Mouse (Mus musculus): ENCODE data around the gene Dpp4. TPM values are rescaled to one million over a fixed set of nuclear protein-coding genes. Genes with fewer than 3 reads are reported as not detected.

Dpp4 gene
- polyA plus RNA-seq, 1 experiment = 10.1 TPM

DNA sequence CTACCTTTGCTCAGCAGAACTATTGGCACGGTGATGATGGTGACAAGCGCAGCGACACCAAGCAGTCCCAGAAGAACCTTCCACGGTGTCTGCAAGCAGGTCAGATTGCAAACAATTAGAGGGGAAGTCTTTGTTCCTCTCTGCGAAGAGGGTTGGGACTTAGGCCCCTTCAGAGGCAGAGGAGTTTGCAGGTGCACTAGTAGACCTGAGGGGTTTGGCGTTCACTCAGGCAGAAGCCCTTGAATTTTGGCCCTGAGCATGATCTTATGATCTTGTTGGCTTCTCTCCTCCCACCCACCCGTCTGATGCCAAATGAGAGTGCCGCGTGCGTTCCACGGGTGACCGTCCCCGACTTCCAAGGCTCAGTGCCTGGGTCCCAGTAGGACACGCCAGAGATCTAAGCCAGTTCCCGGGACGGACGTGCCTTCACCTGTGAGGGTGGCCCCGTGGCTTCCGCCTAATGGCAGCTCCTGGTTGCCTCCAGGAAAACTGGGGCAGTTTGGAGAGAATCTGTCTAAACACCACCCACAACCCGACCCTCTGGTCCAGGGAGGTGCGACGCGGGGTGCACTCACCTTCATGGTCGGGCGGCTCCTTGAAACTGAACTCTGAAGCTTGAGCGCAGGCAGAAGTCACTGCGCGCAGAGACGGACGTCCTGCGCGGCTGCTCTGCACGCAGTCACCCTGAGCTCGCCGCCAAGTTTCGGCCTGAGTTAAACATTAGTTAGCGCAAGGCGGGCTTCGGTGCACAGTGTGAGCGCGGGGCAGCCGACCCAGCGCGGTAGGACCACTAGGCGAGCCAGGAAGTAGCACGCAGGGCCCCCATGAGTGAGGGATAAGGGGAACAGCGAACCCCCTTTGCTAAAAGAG lies 585 bp downstream of the Dpp4 start:
- Histone ChIP-seq H3K27ac (ENCODE audit: insufficient read depth, low read length) (peak overlapping the region; percentile 89), H3K27me3 (ENCODE audit: control insufficient read depth, insufficient read depth, low read length) (no peaks in the 10 kb centered on the region), H3K36me3 (ENCODE audit: control insufficient read depth, insufficient read depth, low read length) (no peaks in the 10 kb centered on the region), H3K4me3 (ENCODE audit: extremely low read depth, insufficient read depth, insufficient read length) (peak overlapping the region; percentile 83), H3K4me1 (ENCODE audit: control insufficient read depth, insufficient read depth, insufficient read length) (peaks cover 17% of the 10 kb centered on the region)
- DNase-seq (ENCODE audit: low read depth in 1 of 2, low spot score in 2 of 2) = peak in 1 of 2 experiments; percentile 61
- 2% methylated on average over 47 of the region's 47 CpGs for WGBS
- TF ChIP-seq CTCF (IDR thresholded peaks at IDR 0.05; ENCODE audit: extremely low read depth, insufficient read depth, insufficient read length, insufficient replicate concordance) (no peak), POLR2A (IDR thresholded peaks at IDR 0.05; ENCODE audit: low read depth, low read length) (peak; percentile 73)

DNA sequence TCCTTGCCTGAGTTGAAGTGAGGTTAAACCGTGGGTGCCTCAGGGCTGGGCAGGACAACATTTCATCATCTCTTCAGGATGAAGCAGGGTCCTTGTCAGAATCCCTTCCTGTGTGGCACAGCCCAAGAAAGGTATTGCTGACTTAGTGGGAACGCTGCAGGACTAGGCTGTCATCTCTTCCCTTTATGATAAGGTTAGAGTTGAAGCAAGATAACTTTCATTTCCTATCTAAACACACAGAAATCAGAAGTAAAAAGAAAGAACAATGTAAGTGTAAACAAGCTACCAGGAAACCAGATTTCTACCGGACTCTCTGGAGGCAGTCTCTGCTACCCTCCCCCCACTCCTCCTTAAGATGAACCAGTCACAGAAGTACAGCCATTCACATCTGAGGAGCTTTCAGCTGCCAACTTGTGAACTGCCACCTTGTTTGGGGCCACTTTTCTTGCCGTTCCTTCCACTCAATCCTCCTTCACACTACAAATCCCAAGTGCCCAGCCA lies 3.3 kb downstream of the Dpp4 start:
- Histone ChIP-seq H3K27me3 (ENCODE audit: control insufficient read depth, insufficient read depth, low read length) (no peaks in the 10 kb centered on the region), H3K36me3 (ENCODE audit: control insufficient read depth, insufficient read depth, low read length) (no peaks in the 10 kb centered on the region), H3K4me3 (ENCODE audit: extremely low read depth, insufficient read depth, insufficient read length) (peak overlapping the region; percentile 6; the same call in 1 of the 2 replicates), H3K27ac (ENCODE audit: insufficient read depth, low read length) (peak overlapping the region; percentile 50), H3K4me1 (ENCODE audit: control insufficient read depth, insufficient read depth, insufficient read length) (peaks cover 17% of the 10 kb centered on the region)
- 6% methylated on average over 4 of the region's 4 CpGs for WGBS
- DNase-seq (ENCODE audit: low read depth in 1 of 2, low spot score in 2 of 2) = peak in 1 of 2 experiments; percentile 33
- TF ChIP-seq CTCF (IDR thresholded peaks at IDR 0.05; ENCODE audit: extremely low read depth, insufficient read depth, insufficient read length, insufficient replicate concordance) = no peak
- no peak for TF ChIP-seq POLR2A (IDR thresholded peaks at IDR 0.05; ENCODE audit: low read depth, low read length)

DNA sequence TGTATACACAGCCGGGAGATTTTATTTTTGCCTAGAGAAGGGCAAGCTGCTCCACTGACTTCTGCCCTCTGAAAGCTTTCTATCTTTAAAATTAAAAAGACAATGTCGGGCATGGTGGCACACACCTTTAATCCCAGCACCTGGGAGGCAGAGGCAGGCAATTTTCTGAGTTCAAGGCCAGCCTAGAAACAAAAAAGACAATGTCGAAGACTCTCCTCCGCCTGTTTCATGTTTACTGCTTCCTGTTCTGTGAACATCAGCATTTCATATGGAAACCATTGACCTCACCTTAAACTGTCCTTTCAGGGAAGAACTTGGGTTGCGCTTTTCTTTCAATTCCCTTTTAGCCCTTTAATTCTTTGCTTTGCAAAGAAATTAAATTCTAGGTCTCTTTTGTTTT lies 3.8 kb downstream of the Dpp4 start:
- TF ChIP-seq POLR2A (IDR thresholded peaks at IDR 0.05; ENCODE audit: low read depth, low read length) = no peak
- TF ChIP-seq CTCF (IDR thresholded peaks at IDR 0.05; ENCODE audit: extremely low read depth, insufficient read depth, insufficient read length, insufficient replicate concordance) = no peak
- DNase-seq (ENCODE audit: low read depth in 1 of 2, low spot score in 2 of 2) = no peak
- no peaks in the 10 kb centered on the region for H3K36me3 ChIP-seq (ENCODE audit: control insufficient read depth, insufficient read depth, low read length)
- 53% methylated on average over 5 of the region's 5 CpGs for WGBS
- no peak overlapping the region for H3K27ac ChIP-seq (ENCODE audit: insufficient read depth, low read length)
- no peaks in the 10 kb centered on the region for H3K27me3 ChIP-seq (ENCODE audit: control insufficient read depth, insufficient read depth, low read length)
- no peak overlapping the region for H3K4me3 ChIP-seq (ENCODE audit: extremely low read depth, insufficient read depth, insufficient read length)
- peaks cover 17% of the 10 kb centered on the region for H3K4me1 ChIP-seq (ENCODE audit: control insufficient read depth, insufficient read depth, insufficient read length)

DNA sequence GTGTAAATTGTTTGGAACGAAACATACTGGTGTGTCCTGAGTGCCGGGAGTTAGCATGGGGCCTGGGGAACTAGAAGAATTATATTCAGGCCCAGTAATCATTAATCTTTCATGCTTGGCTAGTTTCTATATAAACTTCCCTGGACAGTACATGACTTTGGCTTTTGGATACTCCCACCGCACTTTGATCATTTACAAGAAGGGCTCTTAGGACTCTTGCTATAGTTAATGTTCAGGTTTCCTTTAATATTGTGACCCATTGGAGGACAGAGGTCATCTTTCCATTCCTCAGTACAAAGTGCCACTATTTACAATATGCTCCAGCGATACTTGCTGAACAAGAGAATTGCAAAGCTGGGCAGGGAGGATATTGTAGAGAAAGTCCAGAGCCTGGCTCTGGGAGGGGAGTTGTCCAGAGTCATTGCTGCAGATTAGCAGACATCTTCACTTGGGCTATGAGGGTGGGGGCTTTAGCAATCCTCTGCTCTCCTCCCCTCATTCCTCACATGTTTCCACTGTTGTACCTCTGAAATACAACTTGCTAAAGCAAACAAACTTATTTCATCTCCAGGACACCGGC lies 8.4 kb downstream of the Dpp4 start:
- WGBS = 93% methylated on average over 5 of the region's 5 CpGs
- TF ChIP-seq POLR2A (IDR thresholded peaks at IDR 0.05; ENCODE audit: low read depth, low read length) (no peak), CTCF (IDR thresholded peaks at IDR 0.05; ENCODE audit: extremely low read depth, insufficient read depth, insufficient read length, insufficient replicate concordance) (no peak)
- H3K27me3 ChIP-seq (ENCODE audit: control insufficient read depth, insufficient read depth, low read length) = no peaks in the 10 kb centered on the region
- H3K4me3 ChIP-seq (ENCODE audit: extremely low read depth, insufficient read depth, insufficient read length) = no peak overlapping the region
- peaks cover 8% of the 10 kb centered on the region; the same call in 1 of the 2 replicates for H3K4me1 ChIP-seq (ENCODE audit: control insufficient read depth, insufficient read depth, insufficient read length)
- no peak for DNase-seq (ENCODE audit: low read depth in 1 of 2, low spot score in 2 of 2)
- no peak overlapping the region for H3K27ac ChIP-seq (ENCODE audit: insufficient read depth, low read length)
- no peaks in the 10 kb centered on the region for H3K36me3 ChIP-seq (ENCODE audit: control insufficient read depth, insufficient read depth, low read length)

DNA sequence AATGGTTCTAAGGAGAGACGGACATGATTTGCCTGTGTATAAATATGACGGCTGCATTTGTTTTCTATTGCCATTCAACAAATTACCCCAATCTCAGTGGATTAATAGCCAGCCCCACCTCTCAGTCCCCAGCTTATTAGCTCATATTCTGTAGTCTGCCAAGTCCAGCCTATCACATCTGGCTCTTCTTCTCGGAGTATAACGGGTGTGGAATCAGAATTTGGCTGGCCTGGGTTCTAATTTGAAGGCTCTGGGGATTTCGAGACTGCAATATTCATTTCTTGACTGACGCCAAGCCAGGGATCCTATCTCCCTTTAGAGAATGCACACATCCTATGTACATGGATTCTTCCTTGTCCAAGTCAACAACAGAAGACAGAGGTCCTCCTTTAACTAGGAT lies 11.0 kb downstream of the Dpp4 start:
- TF ChIP-seq POLR2A (IDR thresholded peaks at IDR 0.05; ENCODE audit: low read depth, low read length) (no peak), CTCF (IDR thresholded peaks at IDR 0.05; ENCODE audit: extremely low read depth, insufficient read depth, insufficient read length, insufficient replicate concordance) (no peak)
- no peak for DNase-seq (ENCODE audit: low read depth in 1 of 2, low spot score in 2 of 2)
- H3K4me3 ChIP-seq (ENCODE audit: extremely low read depth, insufficient read depth, insufficient read length) = no peak overlapping the region
- no peaks in the 10 kb centered on the region for H3K36me3 ChIP-seq (ENCODE audit: control insufficient read depth, insufficient read depth, low read length)
- WGBS = 93% methylated on average over 6 of the region's 6 CpGs
- H3K4me1 ChIP-seq (ENCODE audit: control insufficient read depth, insufficient read depth, insufficient read length) = peaks cover 6% of the 10 kb centered on the region; the same call in 1 of the 2 replicates
- H3K27ac ChIP-seq (ENCODE audit: insufficient read depth, low read length) = no peak overlapping the region
- H3K27me3 ChIP-seq (ENCODE audit: control insufficient read depth, insufficient read depth, low read length) = no peaks in the 10 kb centered on the region

DNA sequence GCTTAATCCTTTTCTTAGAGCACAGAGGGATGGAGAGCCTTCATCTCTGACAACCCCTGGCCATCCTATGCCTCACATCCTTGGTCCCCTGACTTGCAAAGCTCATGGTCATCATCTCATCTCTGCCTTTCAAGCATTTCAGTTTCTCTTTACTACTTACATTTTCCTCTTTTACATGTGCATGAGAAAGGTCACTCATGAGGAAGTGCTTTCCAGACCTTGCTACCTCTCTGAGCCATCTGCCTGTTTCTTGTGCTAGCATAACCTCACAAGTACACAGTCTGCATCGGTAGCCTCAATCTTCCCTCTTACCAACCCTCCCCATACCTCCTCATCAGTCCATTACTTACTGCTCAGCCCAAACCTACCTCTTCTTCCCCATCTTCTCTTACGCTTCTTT lies 12.2 kb downstream of the Dpp4 start:
- WGBS = 60% methylated on average over 2 of the region's 2 CpGs
- peaks cover 6% of the 10 kb centered on the region; the same call in 1 of the 2 replicates for H3K4me1 ChIP-seq (ENCODE audit: control insufficient read depth, insufficient read depth, insufficient read length)
- TF ChIP-seq CTCF (IDR thresholded peaks at IDR 0.05; ENCODE audit: extremely low read depth, insufficient read depth, insufficient read length, insufficient replicate concordance) (no peak), POLR2A (IDR thresholded peaks at IDR 0.05; ENCODE audit: low read depth, low read length) (no peak)
- H3K27me3 ChIP-seq (ENCODE audit: control insufficient read depth, insufficient read depth, low read length) = no peaks in the 10 kb centered on the region
- no peaks in the 10 kb centered on the region for H3K36me3 ChIP-seq (ENCODE audit: control insufficient read depth, insufficient read depth, low read length)
- DNase-seq (ENCODE audit: low read depth in 1 of 2, low spot score in 2 of 2) = no peak
- no peak overlapping the region for H3K4me3 ChIP-seq (ENCODE audit: extremely low read depth, insufficient read depth, insufficient read length)
- no peak overlapping the region for H3K27ac ChIP-seq (ENCODE audit: insufficient read depth, low read length)
